Mouse (Mus musculus): Measurements from ENCODE around the gene Isca1. TPM values are rescaled to one million over a fixed set of nuclear protein-coding genes. Genes with fewer than 3 reads are reported as not detected.
"Not testable (repeated sequence)": the region's sequence is repeated elsewhere in the genome, so short reads cannot be mapped to it uniquely, and the experiment has no call there.

The Isca1 gene
- 100 to 1,000 TPM; 123 to 129 TPM for total RNA-seq (2021)
- long read RNA-seq, experiment 1, transcript Isca1-201 (4 exons, 1,942 nt): major isoform, 240 of 250 reads
- long read RNA-seq, experiment 1, partial matches to known transcripts: 0 of 250 reads
- long read RNA-seq, experiment 1, other reads (novel, unspliced or antisense): 2 of 250 reads
- long read RNA-seq, experiment 2, transcript Isca1-201 (4 exons, 1,942 nt): major isoform, 340 of 347 reads
- long read RNA-seq, experiment 2, transcript Isca1-205 (1 exons, 3,280 nt): minor isoform, 5 of 347 reads
- long read RNA-seq, experiment 2, partial matches to known transcripts: 1 of 347 reads
- long read RNA-seq, experiment 2, other reads (novel, unspliced or antisense): 0 of 347 reads

- peak; percentile 100 for DNase-seq (ENCODE audit: low spot score in 2 of 2)
Observed at GRCm38 (mm10) chr13:59769296-59770163, at the start of gene Isca1. Isca1 (minus strand) TSS chr13:59769810.

- no peak for DNase-seq (ENCODE audit: low spot score in 2 of 2)
Observed at GRCm38 (mm10) chr13:59817352-59817751, 47.7 kb upstream of the Isca1 start.

GRCm38 (mm10) chr13:59814109-59814591 is 44.5 kb upstream of the Isca1 start:
- DNase-seq (ENCODE audit: low spot score in 2 of 2): no peak

- DNase-seq (ENCODE audit: low spot score in 2 of 2): no peak
Observed at GRCm38 (mm10) chr13:59811581-59811980, 42.0 kb upstream of the Isca1 start.

- DNase-seq (ENCODE audit: low spot score in 2 of 2): no peak
Observed at GRCm38 (mm10) chr13:59801000-59801399, 31.4 kb upstream of the Isca1 start.

- DNase-seq (ENCODE audit: low spot score in 2 of 2): no peak
Observed at GRCm38 (mm10) chr13:59800077-59800476, 30.5 kb upstream of the Isca1 start.

- DNase-seq (ENCODE audit: low spot score in 2 of 2): no peak
Observed at GRCm38 (mm10) chr13:59798306-59798705, 28.7 kb upstream of the Isca1 start.

- no peak for DNase-seq (ENCODE audit: low spot score in 2 of 2)
Observed at GRCm38 (mm10) chr13:59796466-59796848, 26.8 kb upstream of the Isca1 start.

- no peak for DNase-seq (ENCODE audit: low spot score in 2 of 2)
Observed at GRCm38 (mm10) chr13:59795807-59796465, 26.3 kb upstream of the Isca1 start.

- DNase-seq (ENCODE audit: low spot score in 2 of 2): no peak
Observed at GRCm38 (mm10) chr13:59794786-59795185, 25.2 kb upstream of the Isca1 start.

GRCm38 (mm10) chr13:59782145-59782544 is 12.5 kb upstream of the Isca1 start, which contains the start of gene Gm49354:
Gm49354 (minus strand) TSS chr13:59782245.
- DNase-seq (ENCODE audit: low spot score in 2 of 2): no peak

- not testable (repeated sequence) for DNase-seq (ENCODE audit: low spot score in 2 of 2)
Observed at GRCm38 (mm10) chr13:59779744-59780264, 10.2 kb upstream of the Isca1 start.

- DNase-seq (ENCODE audit: low spot score in 2 of 2): no peak
Observed at GRCm38 (mm10) chr13:59779213-59779612, 9.6 kb upstream of the Isca1 start.

- DNase-seq (ENCODE audit: low spot score in 2 of 2): no peak
Observed at GRCm38 (mm10) chr13:59775168-59775567, 5.6 kb upstream of the Isca1 start.

- peak; percentile 50 to 69 for DNase-seq (ENCODE audit: low spot score in 2 of 2)
Observed at GRCm38 (mm10) chr13:59771257-59771656, 1.6 kb upstream of the Isca1 start.

GRCm38 (mm10) chr13:59770847-59771246 is 1.2 kb upstream of the Isca1 start:
- peak in 1 of 2 experiments; percentile 33 for DNase-seq (ENCODE audit: low spot score in 2 of 2)

- peak; percentile 88 to 89 for DNase-seq (ENCODE audit: low spot score in 2 of 2)
Observed at GRCm38 (mm10) chr13:59770164-59770562, 553 bp upstream of the Isca1 start.

- DNase-seq (ENCODE audit: low spot score in 2 of 2): no peak
Observed at GRCm38 (mm10) chr13:59768531-59768930, 1.1 kb downstream of the Isca1 start.

GRCm38 (mm10) chr13:59766786-59767515 is 2.7 kb downstream of the Isca1 start:
- DNase-seq (ENCODE audit: low spot score in 2 of 2): no peak

GRCm38 (mm10) chr13:59762791-59763190 is 6.8 kb downstream of the Isca1 start:
- DNase-seq (ENCODE audit: low spot score in 2 of 2): no peak

Measured in layer of hippocampus, postnatal 14 days (tissue).